Mouse (Mus musculus) urinary bladder, adult 2 months (tissue): ENCODE data around the gene Caln1. TPM values are rescaled to one million over a fixed set of nuclear protein-coding genes. Genes with fewer than 3 reads are reported as not detected.
"Not testable (repeated sequence)": the region's sequence is repeated elsewhere in the genome, so short reads cannot be mapped to it uniquely, and the experiment has no call there.

ENCODE experiments used
- DNase-seq: peaks from one replicate; pipeline ENCODE4 v3.0.0; 2022; ENCODE audit warnings: low spot score
- polyA plus RNA-seq: library from polyadenylated mRNA; depleted of rRNA; stranded (reverse); fragments of >200 nt; gene quantifications from 2 replicates; pipeline ENCODE4 v1.2.3, GENCODE M21; 2012

The Caln1 gene
- polyA plus RNA-seq, 1 experiment = 0.06 TPM

GRCm38 (mm10) chr5:130527416-130527815, 158.2 kb downstream of the Caln1 start:
- no peak for DNase-seq

DNA sequence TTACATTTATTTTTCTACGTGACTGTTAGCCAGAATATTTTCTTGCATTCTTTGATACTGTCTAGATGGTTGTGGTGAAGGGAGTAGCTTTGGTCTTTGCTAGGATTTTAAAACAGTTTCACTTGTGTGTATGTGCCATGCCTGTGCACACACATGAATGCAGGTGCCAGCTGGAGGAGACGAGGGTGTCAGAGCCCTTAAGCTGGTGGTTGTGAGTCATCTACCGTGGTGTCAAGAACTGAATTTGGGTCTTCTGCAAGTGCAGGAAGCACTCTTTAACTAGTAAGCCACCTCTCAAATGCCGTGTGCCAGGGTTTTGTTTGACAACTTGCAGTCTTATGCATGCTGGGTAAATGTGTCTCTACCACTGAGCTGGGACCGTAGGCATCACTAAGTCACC, 178.2 kb downstream of the Caln1 start:
- no peak for DNase-seq

DNA sequence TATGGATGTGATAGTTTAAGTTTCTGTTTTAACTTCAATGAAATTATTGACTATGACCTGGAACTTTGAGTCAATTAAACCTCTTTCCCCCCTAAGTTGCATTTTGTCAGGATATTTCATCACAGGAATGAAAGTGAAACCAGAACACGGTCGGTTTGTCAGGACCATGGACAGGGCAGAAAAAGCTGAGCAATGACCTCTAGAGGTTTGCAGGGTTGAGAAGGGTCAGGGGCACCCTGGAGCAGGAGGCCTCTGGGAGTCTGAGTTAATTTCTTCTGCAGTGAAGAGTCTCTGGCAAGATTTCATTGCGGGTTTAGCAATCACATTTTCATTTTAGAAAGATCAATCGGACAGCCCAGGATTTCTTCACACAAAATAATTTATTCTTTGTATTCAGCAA, 184.7 kb downstream of the Caln1 start:
- DNase-seq = no peak

DNA sequence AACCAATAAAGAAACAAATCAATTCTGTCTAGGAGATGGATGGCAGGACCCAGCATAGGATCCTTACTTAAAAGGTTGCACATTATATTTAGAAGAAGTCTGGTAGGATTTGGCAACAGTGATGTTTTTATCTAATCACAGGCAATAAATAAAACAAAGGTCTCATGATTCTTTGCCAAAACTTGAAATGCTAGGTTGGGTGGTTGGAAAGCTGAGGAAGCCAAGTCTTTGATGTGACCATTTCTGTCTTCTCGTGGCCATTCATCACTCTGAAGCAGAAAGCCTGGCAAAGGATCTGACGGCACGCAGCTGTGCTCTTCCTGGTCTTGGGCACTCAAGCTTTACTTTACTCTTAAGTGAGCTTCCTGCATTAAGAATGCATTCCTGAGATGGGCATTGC, 193.9 kb downstream of the Caln1 start:
- DNase-seq = no peak

DNA sequence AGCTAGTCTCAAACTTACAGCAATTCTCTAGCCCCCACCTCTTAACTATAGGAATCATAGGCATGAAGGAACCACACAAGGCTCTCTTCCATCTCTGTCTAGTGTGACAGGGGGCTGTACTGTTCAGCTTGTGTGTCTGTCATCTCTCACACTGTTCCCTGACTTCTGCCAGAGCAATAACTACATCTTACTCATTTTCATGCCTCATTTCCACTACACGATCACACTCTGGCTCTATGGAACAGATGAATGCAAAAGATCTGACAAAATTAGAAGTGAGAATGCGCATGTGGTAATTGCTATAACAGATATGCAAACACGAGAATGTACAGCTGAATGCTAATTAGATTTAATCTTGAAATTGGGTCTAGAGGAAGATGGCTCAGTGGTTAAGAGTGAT, 196.7 kb downstream of the Caln1 start:
- no peak for DNase-seq

DNA sequence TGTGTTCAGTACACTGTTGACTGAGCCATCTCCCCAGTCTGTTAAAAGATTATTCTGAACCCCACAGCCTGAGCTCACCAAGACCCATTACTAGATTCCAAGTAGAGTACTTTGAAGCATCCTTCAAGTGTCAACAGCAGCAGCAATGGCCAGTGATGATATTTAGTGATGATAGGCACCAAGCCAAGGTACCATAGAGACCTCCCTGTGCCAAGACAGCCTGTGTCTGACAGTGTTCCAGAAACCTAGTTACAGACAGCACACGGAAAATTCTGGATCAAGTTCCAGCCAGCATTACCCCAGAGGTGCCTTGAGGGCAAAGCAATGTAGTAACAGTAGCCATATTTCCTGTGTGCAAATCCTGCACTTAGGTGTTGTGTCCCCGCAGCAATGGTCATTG, 208.3 kb downstream of the Caln1 start:
- DNase-seq = no peak

GRCm38 (mm10) chr5:130584042-130584441, 214.8 kb downstream of the Caln1 start:
- DNase-seq = no peak

GRCm38 (mm10) chr5:130586257-130586656, 217.0 kb downstream of the Caln1 start:
- no peak for DNase-seq

DNA sequence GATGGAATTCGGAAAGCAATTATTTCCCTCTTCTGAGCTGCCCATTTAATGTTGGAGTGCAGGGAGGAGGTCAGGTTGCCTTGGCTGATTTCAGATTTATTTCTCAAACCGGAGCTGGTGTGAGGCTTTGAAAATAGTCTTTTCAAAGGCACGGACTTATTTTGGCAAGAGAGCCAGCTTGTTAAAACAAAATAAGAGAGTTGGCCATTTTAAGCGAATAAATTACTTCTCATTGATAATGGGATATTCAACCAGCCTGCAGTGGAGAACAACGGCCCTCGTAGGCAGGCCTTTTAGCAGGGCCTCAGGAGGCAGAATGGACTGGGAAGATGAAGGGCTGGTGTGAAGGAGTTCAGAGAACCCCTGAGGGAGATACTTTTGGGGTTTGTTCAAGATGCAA, 227.3 kb downstream of the Caln1 start:
- no peak for DNase-seq

DNA sequence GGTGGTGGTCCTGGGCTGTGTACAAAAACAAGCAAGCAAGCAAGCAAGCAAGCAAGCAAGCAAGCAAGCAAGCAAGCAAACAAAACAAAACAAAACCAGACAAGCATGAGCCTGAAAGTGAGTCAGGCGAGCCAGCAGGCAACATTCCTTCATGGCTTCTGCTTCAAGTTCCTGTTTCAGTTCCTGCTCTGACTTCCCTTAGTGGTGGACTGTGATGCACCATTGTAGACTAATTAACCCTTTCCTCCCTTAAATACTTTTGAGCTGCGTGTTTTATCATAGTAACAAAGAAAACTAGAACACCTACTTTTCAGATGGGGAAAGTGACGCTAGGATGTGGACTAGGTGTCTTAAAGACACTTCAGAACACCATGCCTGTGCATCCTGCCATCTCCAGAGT, 244.4 kb downstream of the Caln1 start:
- no peak for DNase-seq

DNA sequence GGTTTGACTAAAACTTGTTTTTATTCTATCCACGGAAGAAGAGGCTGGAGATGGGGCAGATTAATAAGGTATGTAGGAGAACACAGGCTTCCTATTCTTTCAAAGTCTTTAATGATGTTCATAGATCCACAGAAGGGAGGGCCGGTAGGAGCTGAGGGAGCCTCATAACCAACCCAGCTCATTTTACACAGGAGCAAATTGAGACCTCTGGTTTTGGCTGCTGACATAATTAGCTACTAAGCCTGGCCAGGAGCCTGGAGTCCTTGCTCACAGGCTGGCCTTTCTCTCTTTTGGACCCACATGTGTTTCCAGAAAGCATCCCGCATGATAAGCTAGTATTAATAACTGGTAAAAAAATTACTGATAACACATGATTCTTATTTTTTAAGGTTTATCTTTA, 245.0 kb downstream of the Caln1 start:
- no peak for DNase-seq

GRCm38 (mm10) chr5:130620060-130620459, 250.8 kb downstream of the Caln1 start:
- no peak for DNase-seq

GRCm38 (mm10) chr5:130623206-130623605, 254.0 kb downstream of the Caln1 start:
- DNase-seq = no peak

GRCm38 (mm10) chr5:130627800-130628199, 258.5 kb downstream of the Caln1 start:
- DNase-seq = no peak

GRCm38 (mm10) chr5:130635397-130635796, 266.1 kb downstream of the Caln1 start:
- DNase-seq = no peak

DNA sequence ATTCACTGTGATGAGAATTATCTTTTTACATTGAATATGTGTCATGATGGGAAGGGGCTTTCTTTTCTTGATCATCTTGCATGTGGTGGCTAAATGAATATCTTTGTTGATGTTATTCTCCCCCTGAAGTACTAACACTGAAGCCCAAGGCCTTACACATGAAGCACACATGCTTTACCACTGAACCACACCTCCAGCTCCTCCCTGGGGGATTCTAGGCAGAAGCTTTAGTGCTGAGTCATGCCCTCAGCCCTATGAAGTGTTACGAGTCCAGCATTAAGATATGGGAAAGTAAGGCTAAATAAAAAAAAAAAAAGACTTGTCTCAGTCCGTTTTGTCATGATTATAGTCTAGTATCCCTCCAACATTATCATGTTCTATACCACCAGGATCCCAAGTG, 272.6 kb downstream of the Caln1 start:
- DNase-seq = no peak

- not testable (repeated sequence) for DNase-seq
Observed at GRCm38 (mm10) chr5:130646126-130646525, 276.9 kb downstream of the Caln1 start.

DNA sequence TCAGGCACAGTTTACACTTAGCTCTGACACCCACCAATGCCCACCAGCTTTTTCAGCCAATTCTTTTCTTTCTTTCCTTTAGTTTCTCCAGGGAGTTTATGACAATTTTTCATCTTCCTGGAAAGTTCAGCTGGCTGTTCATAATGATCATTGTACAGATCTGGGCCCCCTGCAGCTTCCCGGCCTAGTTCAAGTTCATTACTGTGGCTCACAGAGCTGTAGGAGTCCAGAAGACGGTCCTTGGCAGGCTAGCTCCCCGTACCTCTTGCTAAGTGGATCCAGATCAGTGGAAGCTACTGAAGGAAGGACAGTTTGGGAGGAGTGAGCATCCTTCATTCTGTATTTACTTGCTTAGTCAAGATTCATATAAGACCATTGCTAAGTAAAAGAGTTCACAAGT, 288.9 kb downstream of the Caln1 start:
- no peak for DNase-seq

DNA sequence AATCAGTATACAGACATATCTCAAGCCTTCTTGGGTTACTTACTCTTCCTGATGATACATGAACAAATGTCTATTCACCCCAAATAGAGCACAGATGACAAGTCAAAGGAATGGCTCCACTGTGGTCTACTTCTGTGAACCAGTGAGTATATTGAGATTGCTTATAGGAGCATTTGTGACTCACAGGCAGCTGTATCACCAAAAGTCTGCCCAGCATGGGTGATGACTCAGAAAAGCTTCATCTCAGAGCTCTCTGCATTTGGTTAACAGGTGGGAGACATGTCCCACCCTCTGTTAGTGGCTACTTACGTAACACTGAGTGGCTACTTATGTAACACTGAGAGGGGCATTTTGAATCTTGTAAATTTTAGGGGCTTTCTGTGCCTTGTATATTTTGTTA, 296.8 kb downstream of the Caln1 start:
- DNase-seq = no peak

DNA sequence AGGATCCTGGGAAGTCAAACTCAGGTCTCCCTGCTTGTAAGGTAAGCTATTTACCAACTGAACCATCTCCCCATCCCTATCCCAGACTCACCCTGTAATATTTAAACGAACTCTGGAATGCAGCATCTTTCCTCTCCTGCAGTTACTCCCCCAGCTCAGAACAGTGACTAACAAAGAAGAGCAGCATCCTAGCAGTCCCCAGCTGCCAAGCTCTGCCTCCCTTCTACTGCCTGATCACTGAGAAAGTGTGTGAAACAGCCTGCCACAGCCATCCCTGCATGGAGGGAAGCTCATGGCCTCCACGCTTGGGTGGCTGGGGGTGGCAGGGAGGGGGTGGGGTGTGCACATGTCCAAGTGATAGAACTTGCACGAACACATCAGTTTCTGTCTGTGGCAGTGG, 303.3 kb downstream of the Caln1 start:
- no peak for DNase-seq

- no peak for DNase-seq
Observed at GRCm38 (mm10) chr5:130673092-130673491, 303.8 kb downstream of the Caln1 start.

- DNase-seq = no peak
Observed at GRCm38 (mm10) chr5:130677895-130678294, 308.6 kb downstream of the Caln1 start.

DNA sequence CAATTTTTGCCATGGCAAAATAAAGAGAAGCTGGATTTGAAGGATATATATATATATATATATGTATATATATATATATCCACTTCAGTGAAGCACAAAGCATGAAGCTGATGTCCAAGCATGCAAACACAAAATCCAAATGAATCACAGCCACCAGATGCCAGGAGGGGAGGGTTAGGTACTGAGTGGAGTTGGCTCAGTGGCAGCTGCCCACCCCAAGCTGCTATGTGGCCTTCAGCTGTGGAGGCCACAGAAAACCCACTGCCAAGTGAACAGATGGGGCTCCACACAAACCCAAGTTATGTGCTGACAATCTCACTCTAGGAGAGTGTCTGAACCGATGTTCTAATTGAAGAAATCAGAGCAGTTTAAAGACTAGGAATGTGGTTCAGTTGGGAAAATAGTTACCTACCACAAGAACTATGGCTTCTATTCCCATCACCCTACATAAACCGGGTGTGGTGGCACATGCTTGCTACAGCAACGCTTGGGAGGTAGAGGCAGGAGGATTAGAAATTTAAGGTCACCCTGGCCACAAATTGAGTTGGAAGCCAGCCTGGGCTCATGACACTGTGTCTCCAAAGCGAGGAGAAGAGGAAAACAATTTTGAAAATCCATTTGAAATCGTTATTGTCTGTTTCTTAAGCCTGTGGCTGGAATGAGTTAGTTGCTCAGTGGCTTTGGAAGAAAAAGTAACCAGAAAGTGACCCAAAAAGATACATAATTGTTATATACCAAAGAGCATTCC, 316.8 kb downstream of the Caln1 start:
- no peak for DNase-seq
